Mouse (Mus musculus) c-Kit-positive CD71-positive TER-119-positive erythroid progenitor cells, embryonic 14.5 days (primary cell): ENCODE results near the gene Orc2.

Experiments used
- DNase-seq: peaks from one replicate; pipeline ENCODE4 v3.0.0-alpha.2; 2013; ENCODE audit warnings: low spot score

Gene Orc2

GRCm38 (mm10) chr1:58423371-58424248 is 81.3 kb downstream of the Orc2 start, which contains the start of gene Clk1:
TSS of gene Clk1 (minus strand) at chr1:58424066.
- peak; percentile 92 for DNase-seq

- DNase-seq, result peak; percentile 72
Measured at GRCm38 (mm10) chr1:58422879-58423278, 82.0 kb downstream of the Orc2 start.

GRCm38 (mm10) chr1:58420961-58421360 is 83.9 kb downstream of the Orc2 start:
- DNase-seq, result no peak

- no peak for DNase-seq
Measured at GRCm38 (mm10) chr1:58420032-58420431, 84.9 kb downstream of the Orc2 start.

GRCm38 (mm10) chr1:58416048-58416447 is 88.9 kb downstream of the Orc2 start:
- DNase-seq, result no peak

GRCm38 (mm10) chr1:58415442-58415841 is 89.5 kb downstream of the Orc2 start:
- no peak for DNase-seq
